Mouse (Mus musculus) activated CD4-positive, CD25-positive, alpha-beta regulatory T cell, adult 4 months (primary cell): Measurements from ENCODE around the gene Nes. TPM values are rescaled to one million over a fixed set of nuclear protein-coding genes. Genes with fewer than 3 reads are reported as not detected.

Experiments
- ATAC-seq: one replicate; pipeline ENCODE4 v1.8.0; 2017
- polyA plus RNA-seq, 2 experiments: library from polyadenylated mRNA; unstranded; fragments of 100-300 nt; shearing (Covaris generic); gene quantifications; one replicate each; pipeline ENCODE4 v1.2.1; 2017

The Nes gene
- not detected for polyA plus RNA-seq

GRCm38 (mm10) chr3:87970939-87971488 lies at the start of gene Nes:
Gene Nes, plus strand, starts transcription at chr3:87971078.
- no peak for ATAC-seq

- ATAC-seq, result no peak
Measured at GRCm38 (mm10) chr3:87924996-87925395, 45.9 kb upstream of the Nes start.

- ATAC-seq, result no peak
Measured at GRCm38 (mm10) chr3:87927452-87927851, 43.4 kb upstream of the Nes start.

- peak; percentile 16 for ATAC-seq
Measured at GRCm38 (mm10) chr3:87929341-87930077, 41.4 kb upstream of the Nes start.

- ATAC-seq, result peak; percentile 91
Measured at GRCm38 (mm10) chr3:87930078-87930795, 40.6 kb upstream of the Nes start, which contains the start of the genes Isg20l2 and Rrnad1. Gene Isg20l2, plus strand, starts transcription at chr3:87930314. Gene Rrnad1, minus strand, starts transcription at chr3:87930717.

- no peak for ATAC-seq
Measured at GRCm38 (mm10) chr3:87934026-87934425, 36.9 kb upstream of the Nes start.

- no peak for ATAC-seq
Measured at GRCm38 (mm10) chr3:87934501-87934900, 36.4 kb upstream of the Nes start.

- ATAC-seq, result no peak
Measured at GRCm38 (mm10) chr3:87935201-87935600, 35.7 kb upstream of the Nes start.

GRCm38 (mm10) chr3:87935776-87936175 lies 35.1 kb upstream of the Nes start:
- no peak for ATAC-seq

- ATAC-seq, result no peak
Measured at GRCm38 (mm10) chr3:87940611-87941010, 30.3 kb upstream of the Nes start.

GRCm38 (mm10) chr3:87942471-87942870 lies 28.4 kb upstream of the Nes start:
- no peak for ATAC-seq

- no peak for ATAC-seq
Measured at GRCm38 (mm10) chr3:87943586-87943985, 27.3 kb upstream of the Nes start.

- ATAC-seq, result no peak
Measured at GRCm38 (mm10) chr3:87944838-87945600, 25.9 kb upstream of the Nes start.

GRCm38 (mm10) chr3:87945781-87946540 lies 24.9 kb upstream of the Nes start:
- no peak for ATAC-seq

GRCm38 (mm10) chr3:87946541-87946860 lies 24.4 kb upstream of the Nes start:
- no peak for ATAC-seq

- ATAC-seq, result peak; percentile 40
Measured at GRCm38 (mm10) chr3:87947056-87947810, 23.6 kb upstream of the Nes start.

- ATAC-seq, result no peak
Measured at GRCm38 (mm10) chr3:87947811-87948199, 23.1 kb upstream of the Nes start.

- ATAC-seq, result no peak
Measured at GRCm38 (mm10) chr3:87948378-87949265, 22.3 kb upstream of the Nes start, which contains the start of gene Crabp2. Gene Crabp2, plus strand, starts transcription at chr3:87948666.

GRCm38 (mm10) chr3:87949266-87949954 lies 21.5 kb upstream of the Nes start:
- ATAC-seq, result no peak
